Mouse (Mus musculus) telencephalon, adult 2 months (tissue): ENCODE results near the gene Izumo2.
"Not testable (repeated sequence)": the region's sequence is repeated elsewhere in the genome, so short reads cannot be mapped to it uniquely, and the experiment has no call there.

Experiments
- DNase-seq: peaks from one replicate; pipeline ENCODE4 v3.0.0-alpha.2; 2011; ENCODE audit warnings: low read depth, low spot score

The Izumo2 gene

DNA sequence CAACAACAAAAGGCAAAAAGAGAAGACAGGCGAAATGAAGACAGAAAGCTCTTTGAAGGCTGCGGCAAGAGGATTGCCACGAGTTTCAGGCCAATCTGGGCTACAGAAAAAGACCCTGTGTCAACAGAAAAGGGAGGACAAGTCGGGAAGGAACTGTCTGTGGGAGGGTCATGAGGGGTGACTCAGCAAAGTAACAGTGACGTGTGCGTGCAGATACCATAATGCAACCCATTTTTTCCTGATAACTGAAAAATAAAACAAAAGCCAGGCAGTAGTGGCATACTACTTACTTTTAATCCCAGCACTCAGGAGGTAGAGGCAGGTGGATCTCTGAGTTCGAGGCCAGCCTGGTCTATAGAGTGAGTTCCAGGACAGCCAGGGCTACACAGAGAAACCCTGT lies 10.6 kb upstream of the Izumo2 start:
- DNase-seq: no peak

GRCm38 (mm10) chr7:44701921-44702320 lies 6.6 kb upstream of the Izumo2 start:
- no peak for DNase-seq

- no peak for DNase-seq
Measured at GRCm38 (mm10) chr7:44702985-44703384, 5.6 kb upstream of the Izumo2 start.

DNA sequence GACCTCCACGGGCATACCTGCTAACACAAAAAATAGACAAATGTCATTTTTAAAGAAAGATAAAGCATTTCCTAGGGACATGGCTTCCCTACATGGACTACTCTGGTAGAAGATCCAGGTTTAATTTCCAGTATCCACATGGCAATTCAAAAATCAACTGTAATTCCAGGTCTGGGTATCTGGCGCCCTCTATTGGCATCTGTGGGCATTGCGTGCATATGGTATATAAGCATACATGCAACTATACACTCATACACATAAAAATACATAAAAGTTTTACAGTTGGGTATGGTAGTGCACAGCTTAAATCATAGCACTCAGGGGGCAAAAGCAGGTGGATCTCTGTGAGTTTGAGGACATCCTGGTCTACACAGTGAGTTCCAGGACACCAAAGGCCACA lies 4.2 kb upstream of the Izumo2 start:
- DNase-seq: no peak

DNA sequence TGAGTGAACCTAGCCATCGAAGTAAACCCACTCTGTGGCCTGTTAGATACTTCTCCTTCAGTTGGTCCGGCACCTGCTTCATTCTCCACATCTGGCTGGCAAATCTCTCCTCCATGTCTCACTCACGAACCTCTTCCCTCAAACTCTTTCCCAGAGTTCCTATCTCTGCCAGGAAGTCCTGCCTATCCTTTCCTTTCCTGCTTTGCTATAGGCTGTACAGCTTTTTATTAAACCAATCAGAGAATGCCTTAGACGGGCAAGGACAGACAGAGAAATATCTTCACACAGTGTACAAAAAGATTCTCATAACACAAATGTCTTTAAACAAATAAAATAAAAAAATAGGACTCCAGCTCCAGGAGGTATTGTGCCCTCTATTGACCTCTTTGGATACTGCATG lies 3.5 kb upstream of the Izumo2 start:
- DNase-seq: no peak

GRCm38 (mm10) chr7:44706322-44706721 lies 2.2 kb upstream of the Izumo2 start:
- DNase-seq: no peak

DNA sequence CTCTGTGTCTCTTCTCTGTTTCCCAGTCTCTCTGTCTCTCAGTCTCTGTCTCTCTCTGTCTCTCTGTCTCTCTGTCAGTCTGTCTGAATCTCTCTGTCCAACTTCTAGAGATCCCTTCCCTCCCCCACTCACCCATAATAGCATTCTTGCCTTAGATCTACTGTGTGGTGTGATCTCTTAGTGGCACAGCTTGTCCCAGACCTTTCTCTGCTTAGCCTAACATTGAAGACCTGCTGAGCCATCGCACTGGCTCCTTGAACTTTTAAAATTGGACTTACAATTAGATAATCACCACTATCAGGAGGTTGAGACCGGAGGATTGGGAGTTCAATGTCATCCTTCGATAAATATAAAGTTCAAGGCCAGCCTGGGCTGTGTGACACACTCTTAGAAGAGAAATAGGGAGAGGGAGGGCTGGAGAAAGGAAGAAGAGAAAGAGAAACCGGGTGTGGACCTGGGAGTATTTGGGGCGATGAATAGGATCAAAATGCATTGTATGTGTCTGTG lies 1.3 kb upstream of the Izumo2 start:
- DNase-seq: no peak

DNA sequence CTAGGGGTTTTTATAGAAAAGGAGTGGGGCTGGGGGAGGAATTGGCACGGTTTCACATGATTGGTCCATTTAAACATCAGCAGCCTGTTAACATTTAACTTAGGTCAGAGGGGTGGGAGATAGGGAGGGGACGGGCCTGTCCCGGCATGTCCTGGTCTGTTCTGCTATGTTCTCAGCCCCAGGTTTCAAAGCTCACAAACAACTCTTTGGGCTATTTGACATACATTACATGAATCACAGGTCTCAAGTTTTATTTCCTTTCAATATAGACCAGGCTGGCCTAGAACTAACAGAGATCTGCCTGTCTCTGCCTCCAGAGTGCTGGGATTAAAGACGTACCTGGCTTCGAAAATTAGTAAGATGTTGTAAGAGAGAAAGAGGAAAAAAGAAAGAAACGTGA lies 449 bp upstream of the Izumo2 start:
- DNase-seq: not testable (repeated sequence)

GRCm38 (mm10) chr7:44709881-44710280 lies 1.3 kb downstream of the Izumo2 start:
- no peak for DNase-seq

DNA sequence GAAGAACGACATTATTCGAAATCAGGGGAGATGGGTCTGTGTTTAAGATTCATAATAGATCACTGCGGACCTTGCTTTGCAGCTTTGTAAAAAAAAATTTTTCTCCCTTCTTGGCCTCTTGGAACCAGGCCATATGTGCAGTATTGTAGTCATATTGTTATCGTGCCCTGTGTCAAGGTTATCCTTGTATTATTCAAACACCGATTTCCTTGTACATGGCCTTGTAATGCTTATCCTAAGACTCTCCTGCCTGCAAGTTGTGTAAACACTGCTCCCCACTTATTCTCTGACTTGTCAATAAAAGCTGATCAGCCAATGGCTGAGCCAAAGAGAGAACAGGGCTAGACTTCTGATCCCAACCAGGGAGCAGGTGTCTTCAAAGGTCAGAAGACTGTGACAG lies 13.5 kb downstream of the Izumo2 start:
- DNase-seq: no peak

- DNase-seq: no peak
Measured at GRCm38 (mm10) chr7:44724316-44724715, 15.8 kb downstream of the Izumo2 start.

DNA sequence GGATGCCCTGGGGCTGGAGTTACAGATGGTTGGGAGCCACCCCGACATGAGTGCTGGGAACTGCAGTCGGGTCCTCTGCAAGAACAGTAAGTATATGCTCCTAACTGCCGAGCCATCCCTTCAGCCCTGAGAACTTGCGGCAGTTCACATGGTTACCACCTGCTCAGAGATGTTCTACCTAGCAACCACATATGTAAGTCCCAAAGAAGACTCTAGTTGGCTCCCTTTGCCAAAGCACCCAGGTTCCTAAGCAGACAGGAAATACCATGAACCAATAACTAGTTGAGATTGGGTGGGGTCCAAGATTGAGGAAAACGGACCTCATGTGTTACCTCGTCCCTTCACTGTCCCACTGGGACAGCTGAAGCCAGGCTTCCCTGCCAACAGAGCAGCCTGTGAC lies 17.8 kb downstream of the Izumo2 start:
- DNase-seq: peak; percentile 50

DNA sequence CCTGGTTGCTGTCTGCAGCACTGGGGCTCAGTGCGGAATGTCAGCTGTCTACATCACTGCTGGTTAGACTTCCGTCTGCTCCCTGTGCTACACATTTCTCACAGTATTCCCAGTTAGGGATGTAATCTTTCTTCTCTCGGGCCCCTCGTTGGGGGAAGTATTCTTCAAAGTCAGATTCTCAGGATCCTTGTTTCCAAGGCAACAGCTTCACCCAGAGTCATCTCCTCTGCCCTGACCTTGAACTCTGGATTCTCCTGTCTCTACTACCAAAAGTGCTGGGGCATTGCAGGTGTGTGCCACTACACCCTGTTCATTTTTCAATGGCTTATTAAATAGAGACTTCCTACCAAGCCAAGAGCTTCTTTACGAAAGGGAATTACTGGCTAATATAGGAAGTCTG lies 18.6 kb downstream of the Izumo2 start:
- no peak for DNase-seq

DNA sequence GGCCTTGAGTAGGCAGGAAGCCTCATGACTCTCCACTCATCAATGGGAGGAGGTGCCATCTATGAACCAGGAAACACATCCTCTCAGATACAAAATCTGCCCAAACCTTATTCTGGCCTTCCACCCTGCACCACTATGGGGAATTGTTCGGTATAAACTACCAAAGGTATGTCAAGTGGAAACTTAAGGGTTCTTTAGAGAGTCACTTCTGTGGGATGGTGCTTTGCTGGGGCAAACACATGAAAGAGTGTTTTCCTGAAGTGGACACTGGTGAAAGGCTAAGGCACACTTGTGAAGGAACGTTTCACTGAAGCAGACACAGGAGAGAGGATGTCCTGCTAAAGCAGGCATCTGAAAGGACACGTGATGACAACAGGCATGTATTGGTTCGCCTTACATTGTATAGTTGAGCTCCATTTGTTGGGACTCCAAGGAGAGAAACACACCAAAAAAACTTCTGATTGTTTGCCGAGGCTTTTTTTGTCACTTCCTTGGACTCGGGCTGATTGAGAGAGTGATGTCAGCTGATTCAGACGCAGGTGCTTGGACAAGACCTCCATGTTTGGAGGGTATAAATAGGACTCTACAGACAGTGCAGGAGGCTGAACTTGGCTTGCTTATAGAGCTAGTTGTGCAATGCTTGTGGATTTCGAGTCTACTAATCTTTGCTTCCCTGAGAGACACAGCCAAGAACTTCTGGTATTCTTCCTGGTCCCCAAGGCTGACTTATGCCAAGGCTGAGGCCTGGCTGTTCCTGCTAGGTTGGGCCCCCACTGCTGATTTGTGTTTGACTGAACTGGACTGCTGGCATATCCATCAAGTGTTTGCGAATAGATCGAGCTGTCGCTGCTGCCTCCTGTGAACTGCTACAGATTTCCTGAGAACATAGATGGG lies 19.8 kb downstream of the Izumo2 start:
- no peak for DNase-seq

- no peak for DNase-seq
Measured at GRCm38 (mm10) chr7:44733723-44734122, 25.2 kb downstream of the Izumo2 start.

- DNase-seq: no peak
Measured at GRCm38 (mm10) chr7:44741361-44741760, 32.8 kb downstream of the Izumo2 start.

DNA sequence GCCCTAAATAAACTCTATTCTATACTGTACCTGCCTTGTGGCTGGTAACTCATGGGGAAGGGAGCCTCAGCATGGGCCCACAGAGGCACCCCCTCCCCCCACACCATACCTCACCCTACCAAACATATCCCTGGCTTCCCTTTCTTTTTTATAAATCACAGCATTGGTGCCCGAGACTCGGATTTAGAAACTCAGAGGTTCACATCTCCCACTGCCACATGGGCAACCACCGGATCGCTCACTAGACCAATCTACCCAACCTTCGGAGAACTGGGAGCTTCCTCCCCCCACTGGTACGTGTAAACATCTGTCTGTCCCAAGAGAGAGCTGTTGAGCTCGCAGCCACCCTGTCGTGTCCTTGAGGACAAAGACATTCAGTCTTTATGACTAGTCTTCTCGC lies 35.7 kb downstream of the Izumo2 start:
- no peak for DNase-seq

DNA sequence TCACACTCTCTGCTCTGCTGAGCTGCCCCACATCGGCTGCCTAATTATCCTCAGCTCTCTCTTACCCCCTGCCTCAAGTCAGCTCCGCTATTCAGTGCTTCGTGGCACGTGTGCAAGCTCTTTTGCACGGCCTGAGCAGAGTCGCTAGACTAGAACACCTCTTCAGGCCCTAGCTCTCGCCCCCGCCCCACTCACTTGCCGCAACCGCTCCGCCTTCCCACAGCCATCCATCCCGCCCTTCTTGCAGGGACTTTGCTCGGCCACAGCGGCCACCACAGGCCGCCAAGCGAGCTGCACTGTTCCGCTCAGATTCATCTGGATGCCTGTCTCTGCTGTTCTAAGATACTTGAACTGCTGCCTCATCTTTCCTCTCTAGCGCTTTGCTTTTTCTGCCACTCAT lies 36.5 kb downstream of the Izumo2 start:
- DNase-seq: peak; percentile 84

- no peak for DNase-seq
Measured at GRCm38 (mm10) chr7:44747115-44747514, 38.6 kb downstream of the Izumo2 start.

DNA sequence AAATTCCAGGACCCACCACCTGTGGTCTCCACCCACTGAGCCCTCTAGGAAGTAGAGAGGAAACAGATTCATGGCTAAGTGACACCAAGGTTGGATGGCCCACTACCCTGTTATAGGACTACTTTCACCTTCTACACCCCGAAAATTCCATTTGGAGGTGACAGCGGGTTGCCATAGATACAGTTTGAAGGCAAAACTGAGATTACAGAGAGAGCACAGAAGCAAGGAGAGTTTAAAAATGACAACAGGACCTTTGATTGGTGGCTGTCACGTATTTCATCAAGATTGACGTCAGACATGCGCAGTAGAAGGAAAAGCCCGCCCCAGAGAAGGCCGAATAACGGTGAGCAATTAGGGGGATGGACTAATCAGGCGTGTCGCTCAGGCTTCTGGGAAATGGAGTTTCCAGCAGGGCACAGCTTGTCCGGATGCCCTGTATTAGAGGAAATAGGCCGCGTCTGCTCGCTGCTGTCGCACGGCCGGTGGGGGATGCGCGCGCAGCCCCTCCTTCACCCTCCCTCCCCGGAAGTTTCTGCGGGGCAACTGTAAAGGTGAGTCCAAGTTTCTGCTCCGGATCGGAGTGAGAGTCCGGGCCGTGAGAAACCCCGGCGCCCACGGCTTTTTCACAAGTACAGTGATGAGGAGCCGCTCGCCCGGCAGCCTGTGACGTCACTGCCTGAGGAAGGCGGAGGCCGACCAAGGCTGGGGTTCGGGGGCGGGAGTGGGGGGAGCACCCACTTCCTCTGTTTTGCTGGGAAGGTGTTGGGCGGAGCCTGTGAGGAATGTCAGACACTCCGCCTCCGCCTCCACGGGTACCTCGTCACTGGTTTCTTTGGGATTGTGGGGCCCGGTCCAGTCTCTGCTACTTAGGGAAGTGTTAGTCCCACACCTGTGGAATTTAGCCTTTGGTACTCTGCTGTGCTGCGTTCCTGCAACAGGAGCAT lies 39.8 kb downstream of the Izumo2 start, which contains the start of gene Vrk3:
TSS of gene Vrk3 (plus strand) at position 313 of the 944 bp plus-strand sequence.
- DNase-seq: peak; percentile 98

DNA sequence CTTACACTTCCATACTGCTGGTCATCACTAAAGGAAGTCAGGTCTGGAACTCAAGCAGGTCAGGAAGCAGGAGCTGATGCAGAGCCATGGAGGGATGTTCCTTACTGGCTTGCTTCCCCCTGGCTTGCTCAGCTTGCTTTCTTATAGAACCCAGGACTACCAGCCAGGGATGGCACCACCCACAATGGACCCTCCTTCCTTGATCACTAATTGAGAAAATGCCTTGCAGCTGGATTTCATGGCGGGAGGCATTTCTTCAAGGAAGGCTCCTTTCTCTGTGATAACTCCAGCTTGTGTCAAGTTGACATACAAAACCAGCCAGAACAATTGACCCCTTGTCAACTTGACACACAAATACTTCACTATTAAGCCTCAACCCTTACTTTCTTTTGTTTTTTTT lies 42.4 kb downstream of the Izumo2 start, which contains the start of gene Zfp473:
TSS of gene Zfp473 (minus strand) at position 101 of the 400 bp plus-strand sequence.
- DNase-seq: not testable (repeated sequence)

GRCm38 (mm10) chr7:44757164-44757563 lies 48.6 kb downstream of the Izumo2 start:
- DNase-seq: no peak
